Mouse (Mus musculus) ES-Bruce4 (cell line): ENCODE data around the gene Nes.

Source experiments
- CTCF ChIP-seq: IDR thresholded peaks from one replicate; pipeline ENCODE4 v1.8.1; 2011; ENCODE audit warnings: low read depth, low read length
- EP300 ChIP-seq: IDR thresholded peaks from 2 replicates; pipeline ENCODE4 v1.6.1; 2011; ENCODE audit warnings: low read depth, low read length; ENCODE audit not compliant: insufficient read depth
- POLR2A ChIP-seq: IDR thresholded peaks from one replicate; pipeline ENCODE4 v1.8.1; 2011; ENCODE audit warnings: low read length; ENCODE audit not compliant: insufficient read depth

DNA sequence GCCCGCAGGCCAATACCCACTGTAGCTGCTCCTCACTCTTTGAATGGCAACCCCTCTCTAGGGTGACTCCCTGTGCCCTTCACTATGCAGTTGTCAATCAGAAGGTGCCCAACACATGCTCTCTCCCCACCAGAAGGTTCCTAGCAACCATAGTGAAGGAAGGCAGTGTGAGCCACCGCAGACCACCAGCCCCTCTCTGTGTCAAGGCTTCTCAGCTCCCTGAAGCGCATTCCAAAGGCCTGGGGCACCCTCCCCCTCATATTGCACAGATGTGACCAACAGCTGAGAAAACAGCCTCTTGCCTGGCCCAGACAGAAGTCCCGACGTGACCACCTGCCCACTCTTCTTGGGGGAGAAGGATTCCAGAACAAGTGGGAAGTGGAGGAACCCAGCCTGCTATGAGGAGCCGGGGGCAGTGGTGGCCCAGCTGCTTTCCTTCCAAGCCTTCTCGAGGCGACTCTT lies 1.4 kb downstream of the Nes start:
- no peak for TF ChIP-seq EP300
- TF ChIP-seq CTCF = no peak
- TF ChIP-seq POLR2A = no peak
